Mouse (Mus musculus) right cerebral cortex, postnatal 10 days (tissue): ENCODE measurements around the gene Zbtb12.

ENCODE experiments used
- DNase-seq, 2 experiments: peaks; one replicate each; pipeline ENCODE4 v3.0.0; 2021; ENCODE audit warnings: low spot score in 2 of 2

The Zbtb12 gene

DNA sequence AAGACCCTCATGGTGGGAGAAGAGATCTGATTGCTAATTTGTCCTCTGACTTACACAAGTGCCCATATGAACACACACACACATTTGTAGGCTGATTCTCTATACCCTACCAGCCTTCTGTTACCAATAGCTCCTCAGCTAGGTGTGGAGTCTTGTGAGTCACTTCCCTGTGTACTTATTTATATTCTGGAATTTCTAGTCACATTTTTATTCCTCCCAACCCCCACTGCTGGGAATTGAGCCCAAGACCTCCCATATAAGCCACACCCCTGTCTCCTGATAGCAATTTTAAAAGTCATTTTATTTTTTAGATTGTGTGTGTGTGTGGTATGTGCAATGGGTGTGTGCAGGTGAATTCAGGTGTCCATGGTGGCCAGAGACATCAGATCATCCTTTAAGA lies 65.1 kb downstream of the Zbtb12 start:
- DNase-seq = no peak
